Mouse (Mus musculus): ENCODE measurements around the gene Ccser1. TPM values are rescaled to one million over a fixed set of nuclear protein-coding genes. Genes with fewer than 3 reads are reported as not detected.
A peak's percentile ranks its signal among the peaks of the same experiment; 100 is the strongest.

Ccser1 gene
- polyA plus RNA-seq, 1 experiment from 2014 or later, result 17.0 TPM

GRCm38 (mm10) chr6:61515310-61515709 is 335.2 kb downstream of the Ccser1 start:
- no peaks in the 10 kb centered on the region for H3K27me3 ChIP-seq
- no peak for ATAC-seq (replicated peaks; ENCODE audit: low FRiP score)
- H3K36me3 ChIP-seq, result no peaks in the 10 kb centered on the region
- WGBS, result 76% methylated on average over 2 of the region's 2 CpGs
- H3K4me2 ChIP-seq, result no peak overlapping the region
- no peaks in the 10 kb centered on the region for H3K9me3 ChIP-seq (replicated peaks)
- no peak overlapping the region for H3K4me3 ChIP-seq (replicated peaks)
- H3K27ac ChIP-seq, result no peak overlapping the region
- H3K4me1 ChIP-seq, result no peaks in the 10 kb centered on the region
- no peak overlapping the region for H3K9ac ChIP-seq

- Histone ChIP-seq H3K4me2 (no peak overlapping the region), H3K4me1 (no peaks in the 10 kb centered on the region), H3K27me3 (no peaks in the 10 kb centered on the region), H3K27ac (no peak overlapping the region), H3K9me3 (replicated peaks) (no peaks in the 10 kb centered on the region), H3K4me3 (replicated peaks) (no peak overlapping the region), H3K36me3 (no peaks in the 10 kb centered on the region), H3K9ac (no peak overlapping the region)
- ATAC-seq (replicated peaks; ENCODE audit: low FRiP score), result no peak
- WGBS, result 88% methylated on average over 2 of the region's 2 CpGs
Measured at GRCm38 (mm10) chr6:61521587-61521986, 341.5 kb downstream of the Ccser1 start.

- no peak overlapping the region for H3K9ac ChIP-seq
- no peak for ATAC-seq (replicated peaks; ENCODE audit: low FRiP score)
- no peak overlapping the region for H3K4me2 ChIP-seq
- H3K9me3 ChIP-seq (replicated peaks), result no peaks in the 10 kb centered on the region
- no peak overlapping the region for H3K27ac ChIP-seq
- no peaks in the 10 kb centered on the region for H3K27me3 ChIP-seq
- H3K36me3 ChIP-seq, result no peaks in the 10 kb centered on the region
- 77% methylated on average over 3 of the region's 3 CpGs for WGBS
- no peaks in the 10 kb centered on the region for H3K4me1 ChIP-seq
- H3K4me3 ChIP-seq (replicated peaks), result no peak overlapping the region
Measured at GRCm38 (mm10) chr6:61522108-61522507, 342.0 kb downstream of the Ccser1 start.

DNA sequence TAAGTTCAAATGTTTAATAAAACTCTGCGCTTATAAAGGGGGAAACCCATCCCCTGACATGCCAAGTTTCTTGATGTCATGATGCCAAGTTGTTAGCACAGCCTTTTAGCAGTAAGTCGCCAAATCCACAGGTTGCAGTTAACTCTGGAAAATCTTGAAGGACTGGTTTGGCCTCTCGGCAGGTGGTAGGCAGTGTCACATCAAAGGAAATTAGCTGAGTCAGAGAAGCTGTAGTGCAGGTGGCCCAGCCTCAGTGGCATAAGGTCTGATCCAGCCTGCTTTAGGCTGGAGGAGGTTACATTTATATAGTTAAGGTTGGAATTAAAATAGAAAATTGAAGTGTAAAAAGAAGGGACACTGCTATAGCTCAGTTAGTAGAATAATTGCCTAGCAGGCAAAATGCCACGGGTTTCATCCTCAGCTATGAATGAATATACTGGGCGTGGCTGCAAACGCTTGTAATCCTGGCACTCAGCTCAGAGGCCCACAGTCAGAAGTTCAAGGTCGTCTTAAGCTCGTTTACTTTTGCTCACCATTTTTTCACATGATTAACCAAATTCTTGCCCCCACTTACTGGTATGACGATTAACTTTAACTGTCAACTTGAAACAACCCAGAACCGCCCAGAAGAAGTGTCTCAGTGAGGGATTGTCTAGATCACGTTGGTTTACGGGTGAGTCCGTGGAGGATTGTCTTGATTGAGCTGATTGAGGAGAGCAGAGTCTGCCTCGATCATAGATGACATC is 343.8 kb downstream of the Ccser1 start:
- Histone ChIP-seq H3K9me3 (replicated peaks) (no peaks in the 10 kb centered on the region), H3K9ac (no peak overlapping the region), H3K4me3 (replicated peaks) (no peak overlapping the region), H3K27ac (no peak overlapping the region), H3K36me3 (no peaks in the 10 kb centered on the region), H3K4me1 (no peaks in the 10 kb centered on the region), H3K4me2 (no peak overlapping the region), H3K27me3 (no peaks in the 10 kb centered on the region)
- WGBS, result 33% methylated on average over 14 of the region's 14 CpGs
- 0 out of 2 replicates have a peak, but pooled peaks have one; percentile 33 for ATAC-seq (replicated peaks; ENCODE audit: low FRiP score)

GRCm38 (mm10) chr6:61540732-61541131 is 360.6 kb downstream of the Ccser1 start:
- H3K9ac ChIP-seq, result no peak overlapping the region
- H3K4me2 ChIP-seq, result no peak overlapping the region
- no peaks in the 10 kb centered on the region for H3K9me3 ChIP-seq (replicated peaks)
- no peak for ATAC-seq (replicated peaks; ENCODE audit: low FRiP score)
- no peak overlapping the region for H3K4me3 ChIP-seq (replicated peaks)
- no peaks in the 10 kb centered on the region for H3K36me3 ChIP-seq
- no peaks in the 10 kb centered on the region for H3K27me3 ChIP-seq
- H3K4me1 ChIP-seq, result no peaks in the 10 kb centered on the region
- no peak overlapping the region for H3K27ac ChIP-seq

GRCm38 (mm10) chr6:61543459-61544044 is 363.4 kb downstream of the Ccser1 start:
- Histone ChIP-seq H3K36me3 (no peaks in the 10 kb centered on the region), H3K4me3 (replicated peaks) (no peak overlapping the region), H3K9me3 (replicated peaks) (no peaks in the 10 kb centered on the region), H3K27ac (no peak overlapping the region), H3K4me2 (no peak overlapping the region), H3K4me1 (no peaks in the 10 kb centered on the region), H3K27me3 (no peaks in the 10 kb centered on the region), H3K9ac (no peak overlapping the region)
- no peak for ATAC-seq (replicated peaks; ENCODE audit: low FRiP score)
- WGBS, result 88% methylated on average over 7 of the region's 7 CpGs

DNA sequence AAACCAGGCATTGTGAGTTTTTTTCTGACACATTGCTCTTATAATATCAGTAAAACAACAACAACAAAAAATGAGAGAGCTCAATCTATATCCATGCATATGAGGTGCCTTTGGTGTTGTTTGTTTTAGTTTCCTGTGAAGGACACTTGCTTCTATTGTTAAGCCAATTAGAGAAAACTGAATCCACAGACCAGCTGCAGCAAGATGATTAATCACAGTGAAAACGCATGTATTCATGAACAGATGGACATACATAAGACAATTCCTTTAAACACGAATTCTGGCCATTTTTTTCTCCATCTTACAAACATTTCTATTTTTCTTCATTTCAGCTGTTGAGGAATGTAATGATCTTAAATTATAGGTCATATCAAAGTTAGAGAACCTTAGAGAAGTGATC is 387.4 kb downstream of the Ccser1 start:
- Histone ChIP-seq H3K4me1 (no peaks in the 10 kb centered on the region), H3K27ac (no peak overlapping the region), H3K9me3 (replicated peaks) (no peaks in the 10 kb centered on the region), H3K9ac (no peak overlapping the region), H3K36me3 (no peaks in the 10 kb centered on the region), H3K4me2 (no peak overlapping the region), H3K27me3 (no peaks in the 10 kb centered on the region), H3K4me3 (replicated peaks) (no peak overlapping the region)
- ATAC-seq (replicated peaks; ENCODE audit: low FRiP score), result no peak
- 55% methylated on average over 2 of the region's 2 CpGs for WGBS

DNA sequence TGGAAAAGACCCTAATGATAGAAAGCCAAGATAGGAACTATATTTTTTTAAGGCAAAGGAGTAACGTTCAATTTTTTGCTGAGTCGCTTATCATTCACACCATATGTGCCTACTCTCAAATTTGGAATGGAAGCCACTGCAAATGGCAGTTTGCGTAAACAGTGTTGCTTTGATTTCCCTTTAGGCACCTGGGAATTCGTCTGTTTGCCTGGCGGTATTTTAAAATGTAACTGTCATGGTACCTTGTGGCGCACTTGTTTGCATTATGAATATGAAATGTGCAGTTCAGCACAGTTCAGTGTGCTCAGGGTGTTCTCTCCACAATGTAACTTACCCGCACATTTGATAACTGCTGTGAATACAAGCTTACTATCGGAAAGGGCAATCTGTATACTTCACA is 387.8 kb downstream of the Ccser1 start:
- Histone ChIP-seq H3K4me3 (replicated peaks) (no peak overlapping the region), H3K27ac (no peak overlapping the region), H3K9me3 (replicated peaks) (no peaks in the 10 kb centered on the region), H3K4me2 (no peak overlapping the region), H3K27me3 (no peaks in the 10 kb centered on the region), H3K36me3 (no peaks in the 10 kb centered on the region), H3K9ac (no peak overlapping the region), H3K4me1 (no peaks in the 10 kb centered on the region)
- 87% methylated on average over 8 of the region's 8 CpGs for WGBS
- ATAC-seq (replicated peaks; ENCODE audit: low FRiP score), result no peak

- Histone ChIP-seq H3K4me3 (replicated peaks) (no peak overlapping the region), H3K4me2 (no peak overlapping the region), H3K36me3 (no peaks in the 10 kb centered on the region), H3K4me1 (no peaks in the 10 kb centered on the region), H3K27ac (no peak overlapping the region), H3K9ac (no peak overlapping the region), H3K27me3 (no peaks in the 10 kb centered on the region), H3K9me3 (replicated peaks) (no peaks in the 10 kb centered on the region)
- no peak for ATAC-seq (replicated peaks; ENCODE audit: low FRiP score)
Measured at GRCm38 (mm10) chr6:61581696-61582095, 401.6 kb downstream of the Ccser1 start.

- H3K27me3 ChIP-seq, result no peaks in the 10 kb centered on the region
- H3K9ac ChIP-seq, result no peak overlapping the region
- H3K27ac ChIP-seq, result no peak overlapping the region
- no peaks in the 10 kb centered on the region for H3K9me3 ChIP-seq (replicated peaks)
- WGBS, result 85% methylated on average over 2 of the region's 2 CpGs
- ATAC-seq (replicated peaks; ENCODE audit: low FRiP score), result no peak
- no peak overlapping the region for H3K4me3 ChIP-seq (replicated peaks)
- no peaks in the 10 kb centered on the region for H3K36me3 ChIP-seq
- H3K4me2 ChIP-seq, result no peak overlapping the region
- no peaks in the 10 kb centered on the region for H3K4me1 ChIP-seq
Measured at GRCm38 (mm10) chr6:61588999-61589398, 408.9 kb downstream of the Ccser1 start.

GRCm38 (mm10) chr6:61601911-61602310 is 421.8 kb downstream of the Ccser1 start:
- ATAC-seq (replicated peaks; ENCODE audit: low FRiP score), result no peak
- no peak overlapping the region for H3K4me3 ChIP-seq (replicated peaks)
- no peaks in the 10 kb centered on the region for H3K27me3 ChIP-seq
- H3K36me3 ChIP-seq, result no peaks in the 10 kb centered on the region
- WGBS, result 84% methylated on average over 5 of the region's 5 CpGs
- no peaks in the 10 kb centered on the region for H3K9me3 ChIP-seq (replicated peaks)
- no peaks in the 10 kb centered on the region for H3K4me1 ChIP-seq
- H3K4me2 ChIP-seq, result no peak overlapping the region
- H3K9ac ChIP-seq, result no peak overlapping the region
- no peak overlapping the region for H3K27ac ChIP-seq

GRCm38 (mm10) chr6:61614920-61615319 is 434.8 kb downstream of the Ccser1 start:
- H3K4me2 ChIP-seq, result no peak overlapping the region
- no peaks in the 10 kb centered on the region for H3K27me3 ChIP-seq
- no peak overlapping the region for H3K4me3 ChIP-seq (replicated peaks)
- no peaks in the 10 kb centered on the region for H3K36me3 ChIP-seq
- no peak for ATAC-seq (replicated peaks; ENCODE audit: low FRiP score)
- no peaks in the 10 kb centered on the region for H3K9me3 ChIP-seq (replicated peaks)
- H3K4me1 ChIP-seq, result no peaks in the 10 kb centered on the region
- H3K27ac ChIP-seq, result no peak overlapping the region
- 69% methylated on average over 4 of the region's 4 CpGs for WGBS
- H3K9ac ChIP-seq, result no peak overlapping the region

GRCm38 (mm10) chr6:61621707-61622106 is 441.6 kb downstream of the Ccser1 start:
- Histone ChIP-seq H3K27me3 (no peaks in the 10 kb centered on the region), H3K27ac (no peak overlapping the region), H3K36me3 (no peaks in the 10 kb centered on the region), H3K4me1 (no peaks in the 10 kb centered on the region), H3K4me3 (replicated peaks) (no peak overlapping the region), H3K4me2 (no peak overlapping the region), H3K9ac (no peak overlapping the region), H3K9me3 (replicated peaks) (no peaks in the 10 kb centered on the region)
- 80% methylated on average over 3 of the region's 3 CpGs for WGBS
- ATAC-seq (replicated peaks; ENCODE audit: low FRiP score), result no peak
